Mouse (Mus musculus): ENCODE data around the gene Zfhx2.
A peak's percentile ranks its signal among the peaks of the same experiment; 100 is the strongest.

Gene Zfhx2

DNA sequence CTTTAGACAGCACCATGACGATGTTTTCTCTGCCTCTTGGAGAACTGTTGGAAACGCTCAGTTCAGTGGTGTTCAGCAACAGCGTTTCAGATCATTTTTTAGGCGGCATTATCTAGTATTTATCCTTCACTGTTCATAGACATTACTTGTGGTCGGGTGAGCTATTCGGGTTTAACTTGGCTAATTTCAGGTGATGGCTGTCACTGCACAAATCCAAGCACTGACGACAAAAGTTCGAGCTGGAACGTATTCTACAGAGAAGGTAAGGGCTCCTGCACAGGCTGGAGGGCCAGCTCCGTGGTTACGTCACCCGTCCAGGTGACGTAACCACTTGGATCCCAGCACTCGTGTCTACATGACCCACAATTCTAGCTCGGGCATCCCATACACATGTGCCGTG is 75.2 kb downstream of the Zfhx2 start:
- no peak for DNase-seq (ENCODE audit: low read depth, low spot score)
- Histone ChIP-seq H3K27me3 (ENCODE audit: control insufficient read depth, insufficient read depth, low read length, poor library complexity, severe bottlenecking) (no peaks in the 10 kb centered on the region), H3K36me3 (ENCODE audit: control insufficient read depth, insufficient read depth, low read length, poor library complexity, severe bottlenecking) (peaks cover 2% of the 10 kb centered on the region; the same call in 1 of the 2 replicates)

DNA sequence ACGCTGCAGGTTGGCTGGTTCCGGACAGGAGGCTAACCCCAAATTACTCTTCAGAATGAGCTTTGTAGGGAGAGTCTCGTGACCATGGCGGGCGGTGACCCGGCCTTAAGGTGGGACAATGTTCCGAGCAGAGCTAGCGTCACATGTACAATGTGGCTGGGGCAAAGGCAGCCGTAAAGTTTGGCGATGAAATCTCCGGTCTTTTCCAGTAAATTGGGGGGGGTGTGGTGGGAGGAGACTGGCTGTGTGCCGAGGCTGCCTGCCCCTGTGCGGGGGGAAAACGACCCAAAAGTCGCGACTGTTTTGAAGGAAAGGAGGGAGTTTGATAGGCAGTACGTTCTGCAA is 76.4 kb downstream of the Zfhx2 start:
- no peak for DNase-seq (ENCODE audit: low read depth, low spot score)
- Histone ChIP-seq H3K36me3 (ENCODE audit: control insufficient read depth, insufficient read depth, low read length, poor library complexity, severe bottlenecking) (peaks cover 2% of the 10 kb centered on the region; the same call in 1 of the 2 replicates), H3K27me3 (ENCODE audit: control insufficient read depth, insufficient read depth, low read length, poor library complexity, severe bottlenecking) (no peaks in the 10 kb centered on the region)

DNA sequence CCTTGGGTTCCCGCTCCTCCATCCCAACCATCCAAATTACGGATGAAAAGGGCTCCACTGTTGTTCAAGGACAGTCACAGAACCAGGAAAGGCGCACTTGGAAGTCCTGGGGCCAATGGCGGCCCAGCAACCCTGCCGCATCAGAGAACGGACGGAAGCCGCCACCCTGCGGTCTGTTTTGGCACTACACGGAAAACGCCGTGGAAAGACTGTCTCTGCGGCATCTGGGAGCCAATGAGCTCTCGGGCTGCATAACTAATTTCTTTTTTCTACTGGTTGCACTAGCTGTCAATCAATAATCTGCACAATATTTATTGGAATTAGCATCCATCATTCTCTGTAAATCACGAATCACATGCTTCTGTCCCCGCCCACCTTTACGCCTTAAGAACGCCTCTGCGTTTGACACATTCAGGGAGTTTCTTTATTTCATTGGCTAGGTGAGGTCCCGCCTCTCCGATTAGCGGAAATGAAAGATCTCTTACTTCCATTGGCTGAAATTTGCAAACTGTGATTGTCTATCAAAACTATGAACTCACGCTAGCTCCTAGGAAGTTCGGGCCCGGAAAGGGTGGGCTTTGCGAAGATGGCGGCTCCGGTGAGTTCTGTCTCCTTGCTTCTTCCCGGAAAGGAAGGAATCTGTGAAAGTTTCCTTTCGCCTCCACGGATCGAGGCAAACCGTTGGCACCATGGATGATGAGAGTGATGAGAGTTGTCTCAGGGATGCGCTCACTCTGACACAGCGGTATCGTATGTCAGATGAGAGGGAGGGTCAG is 76.9 kb downstream of the Zfhx2 start, which contains the start of gene Ngdn:
Gene Ngdn (plus strand): TSS at position 464 of the 776 bp plus-strand sequence.
- Histone ChIP-seq H3K27me3 (ENCODE audit: control insufficient read depth, insufficient read depth, low read length, poor library complexity, severe bottlenecking) (no peaks in the 10 kb centered on the region), H3K36me3 (ENCODE audit: control insufficient read depth, insufficient read depth, low read length, poor library complexity, severe bottlenecking) (peaks cover 2% of the 10 kb centered on the region; the same call in 1 of the 2 replicates)
- peak; percentile 99 for DNase-seq (ENCODE audit: low read depth, low spot score)

DNA sequence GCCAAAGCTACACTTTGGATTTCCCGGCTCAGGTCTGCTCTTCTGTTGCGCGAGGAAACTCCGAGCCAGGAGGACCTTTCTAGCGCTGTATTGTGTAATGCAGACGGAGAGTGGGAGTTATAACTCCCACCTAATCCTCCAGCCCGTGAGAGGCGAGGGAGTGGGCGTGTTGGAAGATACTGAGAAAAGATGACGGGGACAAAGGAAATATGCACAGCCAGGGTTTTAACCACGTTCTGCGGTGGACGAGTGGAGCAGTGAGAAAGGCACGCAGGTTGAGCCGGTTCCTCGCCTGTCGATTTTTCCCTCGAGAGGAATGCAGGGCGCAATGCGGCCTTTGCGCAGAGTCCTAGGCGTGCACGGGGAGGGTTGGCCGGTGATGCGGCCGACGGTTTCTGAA is 77.5 kb downstream of the Zfhx2 start:
- Histone ChIP-seq H3K36me3 (ENCODE audit: control insufficient read depth, insufficient read depth, low read length, poor library complexity, severe bottlenecking) (peaks cover 2% of the 10 kb centered on the region; the same call in 1 of the 2 replicates), H3K27me3 (ENCODE audit: control insufficient read depth, insufficient read depth, low read length, poor library complexity, severe bottlenecking) (no peaks in the 10 kb centered on the region)
- no peak for DNase-seq (ENCODE audit: low read depth, low spot score)

DNA sequence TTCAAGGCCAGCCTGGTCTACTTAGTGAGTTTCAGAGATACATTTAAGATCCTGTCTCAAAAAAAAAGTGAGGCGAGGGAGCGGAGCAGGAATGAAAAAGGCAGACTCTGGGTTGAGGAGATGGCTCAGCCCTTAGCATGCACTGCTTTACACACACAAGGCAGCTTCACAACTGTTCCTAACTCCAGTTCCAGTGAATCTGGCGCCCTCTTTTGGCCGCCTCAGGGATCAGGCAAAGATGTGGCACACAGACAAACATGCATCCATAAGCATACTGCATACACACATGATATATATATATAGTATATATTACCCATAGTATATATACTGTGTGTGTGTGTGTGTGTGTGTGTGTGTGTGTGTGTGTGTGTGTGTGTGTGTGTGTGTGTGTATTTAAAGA is 81.0 kb downstream of the Zfhx2 start:
- H3K36me3 ChIP-seq (ENCODE audit: control insufficient read depth, insufficient read depth, low read length, poor library complexity, severe bottlenecking): no peaks in the 10 kb centered on the region
- no peaks in the 10 kb centered on the region; the same call in 1 of the 2 replicates for H3K27me3 ChIP-seq (ENCODE audit: control insufficient read depth, insufficient read depth, low read length, poor library complexity, severe bottlenecking)
- peak; percentile 25 for DNase-seq (ENCODE audit: low read depth, low spot score)
